Mouse (Mus musculus) ovary, postnatal 10 days (tissue): ENCODE measurements around the gene Emp3.
"Not testable (repeated sequence)": the region's sequence is repeated elsewhere in the genome, so short reads cannot be mapped to it uniquely, and the experiment has no call there.

Experiments
- DNase-seq: peaks from one replicate; pipeline ENCODE4 v3.0.0; 2022; ENCODE audit warnings: low spot score

Gene Emp3

DNA sequence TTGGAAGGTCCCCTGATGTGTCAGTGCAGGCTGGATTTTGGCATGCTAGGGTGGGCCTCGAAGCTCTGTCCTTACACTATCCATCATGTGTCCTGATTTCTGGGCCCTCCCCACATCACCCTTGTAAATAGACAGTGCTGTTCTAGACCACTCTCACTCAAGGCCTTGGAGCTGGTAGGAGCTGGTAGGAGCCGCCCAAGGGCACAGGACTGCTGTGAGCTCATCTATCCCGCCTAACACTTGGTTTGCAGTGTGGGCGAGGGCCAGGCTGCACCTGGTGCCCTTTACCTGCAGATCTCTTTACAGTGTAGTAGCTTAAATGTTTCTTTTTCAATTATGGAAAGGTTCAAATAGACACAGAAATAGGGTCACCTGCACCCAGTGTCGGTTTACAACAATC lies 6.2 kb downstream of the Emp3 start:
- no peak for DNase-seq

- DNase-seq = no peak
Measured at GRCm38 (mm10) chr7:45914067-45914466, 7.1 kb downstream of the Emp3 start.

DNA sequence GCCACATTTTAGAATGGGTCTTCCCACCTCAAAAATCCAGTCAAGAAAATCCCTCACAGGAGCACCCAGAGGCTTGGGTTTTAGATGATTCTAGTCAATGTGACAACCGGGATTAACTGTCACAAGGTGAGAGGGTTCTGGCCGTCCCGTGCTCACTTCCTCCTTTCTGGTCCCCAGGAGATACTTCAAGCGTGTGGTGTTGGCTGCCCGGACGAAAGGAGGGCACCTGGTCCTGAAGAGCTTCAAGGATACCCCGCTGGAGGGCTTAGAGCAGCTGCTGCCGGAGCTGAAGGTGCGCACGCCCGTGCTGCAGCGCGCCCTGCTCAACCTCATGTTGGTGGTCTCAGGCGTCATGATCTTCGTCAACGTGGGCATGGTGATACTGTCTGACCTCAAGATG lies 12.1 kb downstream of the Emp3 start:
- no peak for DNase-seq

DNA sequence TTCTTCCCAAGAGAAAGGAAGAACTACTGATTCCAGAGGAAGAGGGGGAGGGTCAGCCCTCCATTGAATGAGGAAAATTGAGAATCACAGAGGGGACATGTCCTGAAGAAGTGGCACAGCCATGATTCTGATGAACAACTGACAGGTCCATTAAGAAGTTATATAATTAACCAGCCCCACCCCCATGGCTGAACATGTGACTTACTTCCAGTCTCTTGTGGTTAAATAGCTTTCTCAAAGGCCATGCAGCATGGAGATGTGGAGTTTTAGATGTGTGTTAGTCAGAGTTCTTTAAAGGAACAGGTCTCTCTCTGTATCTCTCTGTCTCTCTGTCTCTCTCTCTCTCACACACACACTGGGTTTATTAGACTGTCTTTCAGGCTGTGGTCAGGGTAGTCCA lies 12.8 kb downstream of the Emp3 start:
- no peak for DNase-seq

GRCm38 (mm10) chr7:45906622-45907021 lies 14.6 kb downstream of the Emp3 start:
- DNase-seq = no peak

DNA sequence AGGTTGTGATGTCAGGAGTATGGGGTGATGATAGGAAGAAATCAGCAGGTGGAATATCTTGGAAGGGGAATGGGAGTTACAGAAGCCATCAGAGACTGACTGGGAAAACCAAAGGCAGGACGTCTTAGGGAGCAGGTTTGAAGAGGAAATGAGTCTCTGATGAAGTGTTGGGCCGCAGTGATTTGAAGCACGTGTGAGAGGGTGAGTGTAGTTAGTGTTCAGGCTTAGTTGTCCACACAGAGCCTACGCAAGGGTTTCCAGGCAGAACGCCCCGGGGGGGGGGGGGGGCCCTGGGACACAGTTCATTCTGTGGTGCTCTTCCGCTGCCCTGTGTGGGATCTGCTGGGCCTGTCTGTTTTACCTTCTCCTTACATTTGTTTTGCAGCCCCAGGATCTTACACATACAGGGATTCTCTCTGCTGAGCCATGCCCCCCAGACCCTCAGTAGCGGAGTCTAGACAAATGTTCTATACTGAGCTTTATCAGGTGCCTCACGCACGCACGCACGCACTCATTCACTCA lies 18.7 kb downstream of the Emp3 start:
- no peak for DNase-seq

DNA sequence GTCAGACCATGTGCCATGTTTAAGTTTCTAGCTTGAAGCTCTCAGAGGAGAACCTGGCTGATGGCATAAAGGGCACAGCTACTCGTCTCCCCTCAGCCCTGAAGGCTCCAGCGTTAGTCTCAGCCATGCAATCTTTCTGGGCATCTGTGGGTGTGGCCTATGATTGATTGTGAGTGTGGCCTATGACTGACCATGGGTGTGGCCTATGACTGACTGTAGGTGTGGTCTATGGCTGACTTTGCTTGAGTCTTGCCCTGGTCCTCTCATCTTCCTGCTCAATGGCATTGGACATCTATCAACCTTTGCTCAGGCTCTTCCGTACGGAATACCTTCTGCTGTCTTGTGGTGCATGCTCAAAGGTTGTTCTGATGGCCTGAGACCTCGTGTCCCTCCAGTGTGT lies 19.6 kb downstream of the Emp3 start:
- DNase-seq = no peak

- DNase-seq = not testable (repeated sequence)
Measured at GRCm38 (mm10) chr7:45898125-45898524, 23.1 kb downstream of the Emp3 start.

DNA sequence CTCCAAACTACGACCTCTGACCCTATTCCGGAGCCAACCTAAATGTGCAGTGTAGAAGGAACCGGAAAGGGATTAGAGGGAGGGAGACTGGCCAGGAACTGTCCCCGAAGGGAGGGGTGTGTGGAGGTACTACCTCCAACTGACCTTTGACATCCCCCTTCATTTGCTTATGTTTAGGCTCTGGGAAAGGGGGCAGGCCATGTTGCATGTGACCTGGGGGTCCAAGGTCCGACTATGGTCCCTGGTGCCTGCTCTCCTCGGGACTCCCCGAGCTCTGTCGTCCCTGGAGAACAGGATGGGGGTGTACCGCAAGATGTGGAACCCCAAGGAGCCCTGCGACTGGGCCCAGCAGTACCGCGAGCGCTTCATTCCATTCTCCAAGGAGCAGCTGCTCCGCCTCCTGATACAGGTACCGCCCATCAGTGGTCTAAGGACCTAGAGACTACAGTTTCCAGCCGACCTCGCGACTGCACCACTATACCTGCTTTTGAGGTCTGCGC lies 23.9 kb downstream of the Emp3 start:
- peak; percentile 46 for DNase-seq

- peak; percentile 85 for DNase-seq
Measured at GRCm38 (mm10) chr7:45896517-45897257, 24.5 kb downstream of the Emp3 start, which contains the start of the genes Syngr4 and Tmem143. Gene Syngr4 (minus strand): TSS chr7:45896714. Gene Tmem143 (plus strand): TSS chr7:45896941.

GRCm38 (mm10) chr7:45895931-45896516 lies 25.2 kb downstream of the Emp3 start:
- no peak for DNase-seq

- DNase-seq = no peak
Measured at GRCm38 (mm10) chr7:45892651-45893050, 28.6 kb downstream of the Emp3 start.

DNA sequence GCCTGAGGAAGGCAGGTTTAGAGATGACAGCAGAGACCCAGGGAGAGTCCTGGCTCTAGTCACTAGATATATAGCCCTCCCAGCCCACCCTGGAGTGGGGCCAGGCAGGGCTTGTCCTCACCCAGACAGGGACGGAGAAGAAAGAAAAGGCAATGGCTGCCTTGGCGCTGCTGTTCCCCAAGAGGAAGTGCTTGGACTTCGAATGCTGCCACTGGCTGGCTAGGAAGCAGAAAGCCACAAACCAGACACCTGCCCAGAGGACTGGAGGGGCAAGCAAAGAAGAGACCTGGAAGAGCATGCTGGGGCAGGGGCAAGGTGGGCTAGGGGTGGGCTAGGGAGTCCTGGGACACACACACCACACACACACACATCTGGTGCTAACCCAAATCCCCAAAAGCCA lies 34.0 kb downstream of the Emp3 start:
- DNase-seq = no peak

- DNase-seq = no peak
Measured at GRCm38 (mm10) chr7:45881011-45881410, 40.2 kb downstream of the Emp3 start.

DNA sequence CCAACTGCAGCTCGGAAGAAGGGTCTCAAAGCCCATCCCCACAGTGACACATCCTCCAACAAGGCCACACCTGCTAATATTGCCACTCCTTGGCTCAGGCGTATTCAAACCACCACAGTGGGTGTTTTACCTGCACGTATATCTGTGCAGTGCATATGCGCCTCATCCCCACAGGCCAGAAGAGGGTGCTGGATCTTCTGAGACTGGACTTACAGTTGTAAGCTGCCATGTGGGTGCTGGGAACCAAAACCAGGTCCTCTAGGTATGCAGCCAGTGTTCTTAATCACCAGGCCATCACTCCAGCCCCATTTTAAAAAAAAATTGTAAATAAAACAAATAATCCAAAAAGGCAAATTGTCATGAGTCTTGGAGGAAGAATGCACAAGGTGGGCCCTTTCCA lies 40.7 kb downstream of the Emp3 start:
- DNase-seq = no peak

- not testable (repeated sequence) for DNase-seq
Measured at GRCm38 (mm10) chr7:45878278-45878677, 42.9 kb downstream of the Emp3 start, which contains the start of gene Grin2d. Gene Grin2d (minus strand): TSS chr7:45878378.

GRCm38 (mm10) chr7:45876895-45877294 lies 44.3 kb downstream of the Emp3 start:
- DNase-seq = no peak

DNA sequence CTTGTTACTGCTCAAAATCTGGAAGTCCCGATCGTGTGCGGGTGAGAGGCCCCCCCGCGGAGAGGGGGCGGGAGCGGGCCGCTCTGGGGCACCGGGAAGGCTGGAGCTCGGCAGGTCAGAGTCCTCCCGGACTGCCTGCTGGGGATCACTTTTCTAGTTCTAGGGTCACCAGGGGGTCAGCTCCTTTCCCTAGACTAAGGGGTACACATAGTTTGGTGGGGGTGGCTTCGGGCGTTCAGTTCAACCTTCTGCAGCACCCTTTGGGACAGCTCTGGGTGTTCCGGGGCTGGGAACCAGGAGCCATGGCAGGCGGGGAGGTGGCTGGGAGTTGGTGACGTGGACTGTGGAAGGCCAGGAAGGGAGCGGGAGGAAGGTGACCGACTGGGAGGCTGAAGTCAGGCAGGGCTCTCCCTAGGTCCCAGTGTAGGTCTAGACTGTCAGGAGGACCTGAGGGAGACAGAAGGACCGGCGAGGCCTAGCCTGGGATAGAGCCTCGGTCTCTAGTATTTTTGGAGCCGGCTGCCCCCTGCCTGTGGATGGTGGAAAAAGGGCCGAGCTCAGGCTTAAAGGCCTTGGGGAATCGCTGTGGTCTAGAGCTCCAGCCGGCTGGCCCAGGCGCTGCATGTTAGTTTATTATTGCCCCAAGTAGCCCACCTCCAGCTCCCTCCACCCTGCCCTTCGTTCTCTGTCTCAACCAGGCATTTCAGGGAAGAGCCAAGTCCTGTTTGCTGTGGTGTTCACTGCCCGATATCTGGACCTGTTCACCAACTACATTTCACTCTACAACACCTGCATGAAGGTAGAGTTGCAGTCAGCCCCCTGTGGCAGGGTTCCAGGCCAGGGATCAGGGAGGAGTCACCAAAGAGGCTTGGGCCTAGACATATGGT lies 47.9 kb downstream of the Emp3 start:
- peak; percentile 49 for DNase-seq

DNA sequence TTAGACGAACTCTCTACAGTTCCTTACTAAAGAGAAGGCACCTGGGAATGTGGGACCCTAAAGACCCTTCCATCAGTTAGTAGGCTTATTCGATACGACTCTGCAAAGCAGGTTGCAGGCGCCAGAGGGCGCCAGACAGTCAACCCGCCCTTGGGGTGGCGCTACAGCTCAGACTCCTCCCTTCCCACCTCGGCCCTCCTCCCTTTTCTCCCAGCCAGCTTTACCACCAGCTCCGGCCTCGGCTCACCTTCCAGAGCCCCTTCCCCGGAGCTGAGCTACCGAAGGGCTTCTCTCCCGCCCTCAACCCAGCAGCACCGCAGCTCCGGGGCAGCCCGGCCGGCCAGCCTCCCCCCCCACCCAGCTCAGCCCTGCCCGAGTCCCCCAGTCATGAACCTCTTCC lies 48.6 kb downstream of the Emp3 start, which contains the start of gene Kdelr1:
Gene Kdelr1 (plus strand): TSS at position 149 of the 400 bp plus-strand sequence.
- DNase-seq = peak; percentile 83

DNA sequence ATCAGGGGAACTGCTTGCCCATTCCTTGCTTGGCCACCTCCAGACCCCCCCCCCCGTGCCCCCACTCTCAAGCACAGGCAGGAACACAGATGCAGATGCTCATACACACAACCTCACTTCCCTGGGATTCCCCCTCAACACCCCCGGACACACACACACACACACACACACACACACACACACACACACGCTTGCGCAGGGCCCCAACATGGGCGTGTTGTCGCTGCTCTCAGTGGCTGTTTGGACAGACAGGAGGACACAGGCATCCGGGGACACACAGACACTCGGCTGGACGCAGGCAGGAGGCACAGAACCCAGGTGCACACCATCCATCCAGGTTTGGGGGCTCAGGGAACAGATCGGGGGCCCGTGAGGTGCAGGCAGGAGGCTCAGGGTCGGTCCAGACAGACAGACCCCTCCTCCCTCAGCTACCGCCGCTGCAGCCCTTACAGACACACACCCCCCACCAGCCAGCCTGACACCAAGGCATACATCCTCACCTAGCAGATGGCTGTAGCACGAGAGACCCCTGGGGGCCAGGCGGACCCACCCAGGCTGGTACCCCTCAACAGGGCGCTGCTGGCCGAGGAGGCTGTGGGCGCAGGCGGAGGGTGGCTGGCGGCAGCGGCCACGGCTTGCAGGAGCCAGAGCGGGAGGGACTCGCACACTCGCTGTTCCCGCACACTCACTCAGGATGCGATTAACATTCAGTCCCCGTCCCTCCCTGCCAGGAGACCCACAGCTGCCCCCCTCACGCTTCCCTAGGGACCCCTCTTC lies 50.7 kb downstream of the Emp3 start:
- no peak for DNase-seq

DNA sequence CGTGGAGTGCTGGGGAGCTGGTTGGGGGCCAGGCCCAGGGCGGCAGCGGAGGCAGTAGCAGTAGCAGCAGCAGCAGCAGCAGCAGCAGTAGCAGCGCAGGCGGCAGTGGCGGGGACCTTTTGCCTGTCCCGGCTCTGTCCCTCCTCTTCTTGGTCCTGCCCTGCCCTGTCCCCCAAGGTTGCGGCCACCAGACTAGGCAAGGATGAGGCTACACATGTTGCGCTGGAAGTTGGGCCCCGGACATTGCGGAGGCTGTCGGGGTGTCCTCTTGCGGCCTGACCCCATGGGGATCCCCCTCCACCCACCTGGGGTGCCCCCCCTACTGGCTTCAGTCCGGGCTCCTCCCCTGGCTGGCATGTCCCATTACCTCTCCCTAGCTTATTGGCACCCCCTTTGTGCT lies 51.4 kb downstream of the Emp3 start:
- no peak for DNase-seq
